Mouse (Mus musculus) embryo, embryonic 10 days (tissue): Measurements from ENCODE around the gene Map3k5.
"Not testable (repeated sequence)": the region's sequence is repeated elsewhere in the genome, so short reads cannot be mapped to it uniquely, and the experiment has no call there.

ENCODE experiments used
- DNase-seq: peaks from one replicate; pipeline ENCODE4 v3.0.0-alpha.2; 2015; ENCODE audit warnings: low spot score

The Map3k5 gene

GRCm38 (mm10) chr10:19966597-19966996, 32.3 kb downstream of the Map3k5 start:
- no peak for DNase-seq

GRCm38 (mm10) chr10:19968445-19968844, 34.2 kb downstream of the Map3k5 start:
- DNase-seq = no peak

- DNase-seq = no peak
Measured at GRCm38 (mm10) chr10:19969831-19970460, 35.7 kb downstream of the Map3k5 start.

- not testable (repeated sequence) for DNase-seq
Measured at GRCm38 (mm10) chr10:19971491-19971890, 37.2 kb downstream of the Map3k5 start.

GRCm38 (mm10) chr10:19973321-19974108, 39.2 kb downstream of the Map3k5 start:
- DNase-seq = no peak

GRCm38 (mm10) chr10:19977557-19977956, 43.3 kb downstream of the Map3k5 start:
- no peak for DNase-seq

- DNase-seq = no peak
Measured at GRCm38 (mm10) chr10:19978662-19979199, 44.5 kb downstream of the Map3k5 start.

- DNase-seq = no peak
Measured at GRCm38 (mm10) chr10:19987736-19988135, 53.5 kb downstream of the Map3k5 start.

- DNase-seq = no peak
Measured at GRCm38 (mm10) chr10:19989986-19990385, 55.7 kb downstream of the Map3k5 start.

- DNase-seq = no peak
Measured at GRCm38 (mm10) chr10:19990638-19991037, 56.4 kb downstream of the Map3k5 start.

GRCm38 (mm10) chr10:19991237-19991865, 57.1 kb downstream of the Map3k5 start:
- DNase-seq = no peak

- no peak for DNase-seq
Measured at GRCm38 (mm10) chr10:19991866-19992252, 57.6 kb downstream of the Map3k5 start.

GRCm38 (mm10) chr10:19994469-19995450, 60.5 kb downstream of the Map3k5 start:
- no peak for DNase-seq

GRCm38 (mm10) chr10:19996151-19996550, 61.9 kb downstream of the Map3k5 start:
- no peak for DNase-seq

GRCm38 (mm10) chr10:19999703-20000407, 65.6 kb downstream of the Map3k5 start:
- no peak for DNase-seq

GRCm38 (mm10) chr10:20000408-20000770, 66.1 kb downstream of the Map3k5 start:
- no peak for DNase-seq

- peak; percentile 39 for DNase-seq
Measured at GRCm38 (mm10) chr10:20001990-20002389, 67.7 kb downstream of the Map3k5 start.

GRCm38 (mm10) chr10:20003006-20003405, 68.7 kb downstream of the Map3k5 start:
- DNase-seq = no peak

GRCm38 (mm10) chr10:20004786-20005185, 70.5 kb downstream of the Map3k5 start:
- no peak for DNase-seq

GRCm38 (mm10) chr10:20005491-20005952, 71.2 kb downstream of the Map3k5 start:
- no peak for DNase-seq
